Mouse (Mus musculus) midbrain, postnatal 0 days (tissue): Measurements from ENCODE around the gene Traf7. TPM values are rescaled to one million over a fixed set of nuclear protein-coding genes. Genes with fewer than 3 reads are reported as not detected.

ENCODE experiments used
- ATAC-seq: fragments of 200-750 bp; cut with Nextera tagmentation; 2 replicates; pipeline ENCODE4 v1.8.0; 2017; ENCODE audit warnings: moderate number of reproducible peaks, mild to moderate bottlenecking, moderate TSS enrichment, moderate library complexity; ENCODE audit not compliant: low FRiP score
- DNase-seq: peaks from one replicate; pipeline ENCODE4 v3.0.0-alpha.2; 2015; ENCODE audit warnings: low spot score
- H3K27ac ChIP-seq: fragments of 300-500 bp; sonication (generic); 2 replicates; pipeline ENCODE4 v1.5.1; 2014; ENCODE audit warnings: low read depth, mild to moderate bottlenecking, low read length, mixed read lengths
- H3K27me3 ChIP-seq: fragments of 300-500 bp; sonication (generic); 2 replicates; pipeline ENCODE4 v1.6.1; 2014; ENCODE audit warnings: low read length, control low read depth, mixed read lengths; ENCODE audit not compliant: insufficient read depth
- H3K36me3 ChIP-seq: fragments of 300-500 bp; sonication (generic); 2 replicates; pipeline ENCODE4 v1.6.1; 2014; ENCODE audit warnings: low read length, control low read depth, mixed read lengths; ENCODE audit not compliant: insufficient read depth
- H3K4me1 ChIP-seq: fragments of 300-500 bp; sonication (generic); 2 replicates; pipeline ENCODE4 v1.6.1; 2014; ENCODE audit warnings: mild to moderate bottlenecking, control low read depth, antibody characterized with exemption, low read length, mixed read lengths; ENCODE audit not compliant: insufficient read depth
- H3K4me2 ChIP-seq: fragments of 300-500 bp; sonication (generic); 2 replicates; pipeline ENCODE4 v1.6.1; 2014; ENCODE audit warnings: low read depth, mild to moderate bottlenecking, low read length, mixed read lengths; ENCODE audit not compliant: poor library complexity, severe bottlenecking
- H3K4me3 ChIP-seq: fragments of 300-500 bp; sonication (generic); 2 replicates; pipeline ENCODE4 v1.5.1; 2014; ENCODE audit warnings: low read depth, mild to moderate bottlenecking, low read length, moderate library complexity
- H3K9ac ChIP-seq: fragments of 300-500 bp; sonication (generic); replicated peaks from 2 replicates; pipeline ENCODE4 v1.6.1; 2014; ENCODE audit warnings: mild to moderate bottlenecking, low read length, moderate library complexity, mixed read lengths; ENCODE audit not compliant: poor library complexity, severe bottlenecking
- H3K9me3 ChIP-seq: fragments of 300-500 bp; sonication (generic); 2 replicates; pipeline ENCODE4 v1.6.1; 2016; ENCODE audit warnings: low read length, control low read depth
- CTCF ChIP-seq: IDR thresholded peaks from 2 replicates; pipeline ENCODE4 v1.5.1; 2016; ENCODE audit warnings: antibody characterized with exemption, mild to moderate bottlenecking
- WGBS: fragments of 180-500 bp; shearing (Covaris S2); extraction: QIAGEN DNeasy Blood & Tissue Kit; methylation state at CpG from one replicate; pipeline ENCODE4 v1.1.7; 2014; 5-methylcytosine and 5-hydroxymethylcytosine counted together
- polyA plus RNA-seq: library from polyadenylated mRNA; unstranded; fragments of >200 nt; fragmentation: Nextera tagmentation; extraction: Ambion mirVana; gene quantifications from 2 replicates; pipeline ENCODE4 v1.2.1, GENCODE M21; 2015
- total RNA-seq: library from RNA; depleted of rRNA; stranded (reverse); fragments of >200 nt; gene quantifications from 2 replicates; pipeline ENCODE4 v1.2.3, GENCODE M21; 2014

Gene Traf7
- total and polyA plus RNA-seq, 2 experiments from 2014 or later = 71.4 to 175 TPM

DNA sequence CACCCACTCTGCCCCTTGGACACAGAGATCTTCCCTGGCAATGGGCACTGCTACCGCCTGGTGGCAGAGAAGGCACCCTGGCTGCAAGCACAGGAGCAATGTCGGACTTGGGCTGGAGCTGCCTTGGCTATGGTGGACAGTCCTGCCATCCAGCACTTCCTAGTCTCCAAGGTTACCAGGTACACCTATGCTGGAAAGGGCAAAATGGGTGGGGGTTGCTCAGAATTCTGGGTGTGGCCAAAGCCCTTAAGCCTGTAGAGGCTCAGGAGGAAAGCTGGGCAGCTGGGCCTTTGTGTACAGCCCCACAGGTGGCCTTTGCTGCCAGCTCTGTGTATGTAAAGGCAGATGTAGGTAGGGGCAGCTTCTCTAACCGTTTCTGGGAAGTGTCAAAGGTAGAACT is 38.1 kb upstream of the Traf7 start:
- WGBS = 70% methylated on average over 3 of the region's 3 CpGs
- Histone ChIP-seq H3K27me3 (no peaks in the 10 kb centered on the region), H3K36me3 (peaks cover 54% of the 10 kb centered on the region), H3K27ac (no peak overlapping the region), H3K4me3 (no peak overlapping the region), H3K9ac (no peak overlapping the region), H3K4me2 (no peak overlapping the region), H3K4me1 (no peaks in the 10 kb centered on the region), H3K9me3 (no peaks in the 10 kb centered on the region)
- no peak for ATAC-seq
- 0 out of 2 replicates have a peak, but pooled peaks have one; percentile 3 for TF ChIP-seq CTCF
- DNase-seq = no peak

DNA sequence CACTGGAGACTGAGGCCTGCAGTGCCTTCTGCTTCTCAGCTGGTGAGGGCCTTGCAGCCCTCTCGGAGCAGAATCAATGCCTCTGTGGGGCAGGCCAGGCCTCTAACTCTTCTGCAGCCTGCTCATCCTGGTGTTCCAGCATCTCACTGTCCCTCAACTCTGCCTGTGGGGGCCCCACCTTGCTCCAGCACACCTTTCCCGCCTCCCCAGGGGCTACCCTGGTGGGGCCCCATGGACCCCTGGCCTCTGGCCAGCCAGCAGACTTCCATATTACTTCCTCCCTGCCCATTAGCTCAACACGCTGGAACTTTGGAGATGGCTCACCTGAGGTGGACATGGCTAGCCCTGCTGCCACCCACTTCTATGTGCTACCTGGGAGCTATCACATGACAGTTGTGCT is 37.4 kb upstream of the Traf7 start:
- no peaks in the 10 kb centered on the region for H3K9me3 ChIP-seq
- DNase-seq (no peak), ATAC-seq (no peak)
- no peak overlapping the region for H3K4me3 ChIP-seq
- no peak overlapping the region for H3K4me2 ChIP-seq
- no peaks in the 10 kb centered on the region for H3K27me3 ChIP-seq
- H3K27ac ChIP-seq = no peak overlapping the region
- no peaks in the 10 kb centered on the region for H3K4me1 ChIP-seq
- no peak for TF ChIP-seq CTCF
- H3K36me3 ChIP-seq = peaks cover 48% of the 10 kb centered on the region
- no peak overlapping the region for H3K9ac ChIP-seq
- 96% methylated on average over 3 of the region's 3 CpGs for WGBS

DNA sequence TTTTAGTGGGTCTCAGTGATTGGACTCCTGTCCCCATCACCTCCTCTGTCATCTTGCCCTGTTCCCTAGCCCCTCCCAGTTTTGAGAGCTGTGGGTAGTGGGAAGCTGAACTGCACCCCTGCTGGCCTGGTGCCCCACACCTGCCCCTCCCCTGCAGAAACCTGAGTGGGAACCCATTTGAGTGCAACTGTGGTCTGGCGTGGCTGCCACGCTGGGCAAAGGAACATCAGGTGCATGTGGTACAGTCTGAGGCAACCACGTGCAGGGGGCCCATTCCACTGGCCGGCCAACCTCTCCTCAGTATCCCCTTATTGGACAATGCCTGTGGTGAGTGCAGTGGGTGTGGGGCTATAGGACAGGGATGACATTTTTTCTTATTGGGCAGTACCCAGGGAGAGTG is 36.7 kb upstream of the Traf7 start:
- Histone ChIP-seq H3K9ac (no peak overlapping the region), H3K4me3 (no peak overlapping the region), H3K36me3 (peaks cover 42% of the 10 kb centered on the region), H3K4me1 (no peaks in the 10 kb centered on the region), H3K4me2 (no peak overlapping the region), H3K27ac (no peak overlapping the region), H3K9me3 (no peaks in the 10 kb centered on the region), H3K27me3 (no peaks in the 10 kb centered on the region)
- 91% methylated on average over 4 of the region's 4 CpGs for WGBS
- TF ChIP-seq CTCF = no peak
- ATAC-seq (no peak), DNase-seq (no peak)

GRCm38 (mm10) chr17:24563638-24564037 is 35.9 kb upstream of the Traf7 start:
- H3K36me3 ChIP-seq = peaks cover 34% of the 10 kb centered on the region
- DNase-seq = no peak
- H3K9me3 ChIP-seq = no peaks in the 10 kb centered on the region
- no peak overlapping the region for H3K27ac ChIP-seq
- H3K4me2 ChIP-seq = no peak overlapping the region
- TF ChIP-seq CTCF = no peak
- no peaks in the 10 kb centered on the region; the same call in 1 of the 2 replicates for H3K4me1 ChIP-seq
- no peak overlapping the region for H3K4me3 ChIP-seq
- H3K9ac ChIP-seq = no peak overlapping the region
- no peaks in the 10 kb centered on the region for H3K27me3 ChIP-seq
- 93% methylated on average over 5 of the region's 5 CpGs for WGBS
- no peak for ATAC-seq

DNA sequence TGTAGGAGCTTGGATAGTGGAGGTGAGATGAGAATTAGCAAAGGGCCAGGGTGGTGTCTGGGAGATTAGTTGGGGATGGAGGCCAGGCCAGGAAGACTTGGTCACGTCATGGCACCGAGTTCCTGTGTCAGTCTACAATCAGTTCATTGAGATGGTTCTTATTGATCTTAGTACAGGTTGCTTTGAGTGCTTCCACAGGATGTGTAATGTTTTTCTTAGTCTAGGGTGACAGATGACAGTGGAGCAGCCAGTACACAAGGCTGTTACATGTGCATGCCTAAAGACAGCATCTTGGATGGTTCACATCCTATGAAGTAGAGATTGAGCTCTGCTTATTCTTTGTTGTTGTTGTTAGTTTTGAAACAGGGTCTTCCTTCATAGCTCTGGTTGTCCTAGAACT is 33.9 kb upstream of the Traf7 start:
- 93% methylated on average over 2 of the region's 2 CpGs for WGBS
- H3K4me3 ChIP-seq = no peak overlapping the region
- no peak overlapping the region for H3K4me2 ChIP-seq
- H3K9me3 ChIP-seq = no peaks in the 10 kb centered on the region
- H3K27ac ChIP-seq = no peak overlapping the region
- peaks cover 8% of the 10 kb centered on the region; the same call in 1 of the 2 replicates for H3K4me1 ChIP-seq
- peaks cover 20% of the 10 kb centered on the region for H3K36me3 ChIP-seq
- H3K9ac ChIP-seq = no peak overlapping the region
- no peak for TF ChIP-seq CTCF
- DNase-seq = no peak
- no peak for ATAC-seq
- H3K27me3 ChIP-seq = no peaks in the 10 kb centered on the region

DNA sequence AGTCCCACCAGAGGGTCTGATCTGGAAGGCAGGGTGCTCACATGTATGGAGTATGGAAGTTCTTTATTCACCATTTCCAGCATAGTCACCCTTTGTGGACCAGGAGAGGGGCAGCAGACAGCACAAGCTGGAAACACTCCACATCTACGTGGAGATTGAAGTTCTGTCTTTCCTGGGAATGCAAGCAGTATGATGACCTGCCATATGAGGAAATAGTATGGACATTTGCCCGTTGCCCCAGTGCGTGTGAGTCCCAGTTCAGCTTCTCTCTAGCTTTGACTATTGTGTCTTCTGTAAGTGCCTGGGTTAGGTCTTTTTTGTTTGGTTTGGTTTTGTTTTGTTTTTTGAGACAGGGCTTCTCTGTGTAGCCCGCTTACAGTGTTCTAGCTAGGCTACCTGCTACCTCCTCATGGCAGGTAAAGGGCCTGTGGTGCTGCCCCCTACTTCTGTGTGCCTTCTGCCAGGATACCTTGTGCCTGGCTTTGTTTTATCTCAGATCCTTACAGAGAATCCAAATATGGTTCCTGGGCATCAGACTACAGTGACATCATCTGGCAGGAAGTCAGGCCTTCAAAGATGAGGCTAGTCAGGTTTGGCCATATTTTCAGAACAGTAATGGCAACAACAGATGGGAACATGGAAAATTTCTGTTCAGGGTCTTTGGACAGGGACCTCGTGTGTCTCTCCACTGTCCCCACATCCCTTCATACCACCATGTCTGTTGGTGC is 32.7 kb upstream of the Traf7 start:
- DNase-seq (no peak), ATAC-seq (no peak)
- H3K4me3 ChIP-seq = no peak overlapping the region
- H3K9ac ChIP-seq = no peak overlapping the region
- H3K27me3 ChIP-seq = no peaks in the 10 kb centered on the region
- TF ChIP-seq CTCF = no peak
- no peak overlapping the region for H3K27ac ChIP-seq
- H3K4me1 ChIP-seq = peaks cover 8% of the 10 kb centered on the region; the same call in 1 of the 2 replicates
- H3K9me3 ChIP-seq = no peaks in the 10 kb centered on the region
- no peak overlapping the region for H3K4me2 ChIP-seq
- peaks cover 11% of the 10 kb centered on the region for H3K36me3 ChIP-seq
- 93% methylated on average over 5 of the region's 5 CpGs for WGBS
